Mouse (Mus musculus) C2C12 (cell line): ENCODE data around the gene Pnpla3. TPM values are rescaled to one million over a fixed set of nuclear protein-coding genes. Genes with fewer than 3 reads are reported as not detected.

Experiments used
- H3K27me3 ChIP-seq: one replicate; pipeline ENCODE4 v1.6.1; 2011; ENCODE audit not compliant: control insufficient read depth, insufficient read depth, insufficient read length
- H3K36me3 ChIP-seq: one replicate; pipeline ENCODE4 v1.6.1; 2011; ENCODE audit not compliant: control insufficient read depth, insufficient read depth
- H3K4me3 ChIP-seq: one replicate; pipeline ENCODE4 v1.5.1; 2011; ENCODE audit warnings: mild to moderate bottlenecking, control low read depth; ENCODE audit not compliant: poor library complexity, insufficient read depth, severe bottlenecking
- H3K79me2 ChIP-seq: one replicate; pipeline ENCODE4 v1.6.1; 2011; ENCODE audit not compliant: control insufficient read depth, insufficient read depth
- H3K79me3 ChIP-seq: one replicate; pipeline ENCODE4 v1.6.1; 2011; ENCODE audit warnings: low read depth, control low read depth
- H3ac ChIP-seq: one replicate; pipeline ENCODE3; 2011; ENCODE audit warnings: low read depth; ENCODE audit not compliant: control insufficient read depth, insufficient read length
- CEBPB ChIP-seq: IDR thresholded peaks from one replicate; pipeline ENCODE4 v1.6.1; 2011; ENCODE audit warnings: low read depth, mild to moderate bottlenecking, control low read depth, moderate library complexity
- CTCF ChIP-seq: IDR thresholded peaks from one replicate; pipeline ENCODE4 v1.5.1; 2011; ENCODE audit not compliant: control insufficient read depth, insufficient read depth, insufficient read length
- FOSL1 ChIP-seq: IDR thresholded peaks from one replicate; pipeline ENCODE4 v1.8.0; 2011; ENCODE audit warnings: mild to moderate bottlenecking, low read length; ENCODE audit not compliant: poor library complexity, insufficient read depth, severe bottlenecking
- MAX ChIP-seq: IDR thresholded peaks from one replicate; pipeline ENCODE4 v1.6.1; 2011; ENCODE audit warnings: mild to moderate bottlenecking, control low read depth
- MYOD1 ChIP-seq: IDR thresholded peaks from one replicate; pipeline ENCODE4 v1.6.1; 2011; ENCODE audit warnings: low read depth; ENCODE audit not compliant: control insufficient read depth, insufficient read length
- MYOG ChIP-seq: IDR thresholded peaks from one replicate; pipeline ENCODE4 v1.6.1; 2011; ENCODE audit not compliant: control insufficient read depth, insufficient read length; ENCODE audit errors: extremely low read depth
- USF1 ChIP-seq: IDR thresholded peaks from one replicate; pipeline ENCODE4 v1.6.1; 2011; ENCODE audit warnings: low read depth, mild to moderate bottlenecking, control low read depth, moderate library complexity
- long read RNA-seq, 2 experiments: library from polyadenylated mRNA; unstranded; transcript quantifications; one replicate each; pipeline ENCODE4 v2.0.0; 2019 to 2020
- polyA plus RNA-seq: library from polyadenylated mRNA; unstranded; fragments of >200 nt; fragmentation: generic; extraction: Trizol; gene quantifications from one replicate; pipeline ENCODE4 v1.2.1, GENCODE M21; 2012; ENCODE audit warnings: missing spikeins

The Pnpla3 gene
- not detected for polyA plus RNA-seq
- long read RNA-seq, experiment 1: 0 reads
- long read RNA-seq, experiment 2: 0 reads

GRCm38 (mm10) chr15:84167600-84167999 is at the start of gene Pnpla3:
Pnpla3 (plus strand) TSS chr15:84167837.
- no peaks in the 10 kb centered on the region for H3K79me3 ChIP-seq
- TF ChIP-seq CTCF: peak; percentile 35
- no peak for TF ChIP-seq MAX
- H3K36me3 ChIP-seq: no peaks in the 10 kb centered on the region
- peaks cover 37% of the 10 kb centered on the region for H3K27me3 ChIP-seq
- H3K4me3 ChIP-seq: no peak within 1 kb of the TSS
- H3K79me2 ChIP-seq: no peaks in the 10 kb centered on the region
- peak within 1 kb of the TSS; percentile 6 for H3ac ChIP-seq

DNA sequence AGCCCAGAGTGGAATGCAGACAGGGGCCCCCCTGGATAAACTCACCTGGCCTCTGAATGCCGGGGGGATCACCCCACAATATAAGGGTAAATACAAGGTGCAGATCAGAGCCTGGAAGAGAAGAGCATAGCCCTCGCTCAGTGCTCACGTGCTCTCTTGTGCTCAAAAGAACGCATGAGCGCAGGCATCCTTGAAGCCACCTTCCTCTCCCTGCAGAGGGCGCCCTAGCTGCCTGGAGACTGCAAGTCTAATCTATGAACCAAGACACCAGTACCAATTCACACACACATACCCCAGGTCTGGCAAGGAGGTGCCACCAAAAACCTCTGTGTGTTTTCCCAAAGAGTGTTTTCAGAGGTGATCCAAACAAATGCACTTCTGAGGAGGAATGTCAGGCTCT is 47.0 kb upstream of the Pnpla3 start:
- Histone ChIP-seq H3K79me2 (no peaks in the 10 kb centered on the region), H3ac (no peak overlapping the region), H3K36me3 (no peaks in the 10 kb centered on the region), H3K79me3 (no peaks in the 10 kb centered on the region), H3K4me3 (no peak overlapping the region), H3K27me3 (peaks cover 63% of the 10 kb centered on the region)
- TF ChIP-seq CEBPB: no peak
- no peak for TF ChIP-seq MYOG
- no peak for TF ChIP-seq CTCF
- no peak for TF ChIP-seq MAX
- no peak for TF ChIP-seq FOSL1
- TF ChIP-seq USF1: no peak
- TF ChIP-seq MYOD1: no peak

- Histone ChIP-seq H3K27me3 (peaks cover 67% of the 10 kb centered on the region), H3K79me3 (no peaks in the 10 kb centered on the region), H3K4me3 (no peak overlapping the region), H3K79me2 (no peaks in the 10 kb centered on the region), H3ac (no peak overlapping the region), H3K36me3 (no peaks in the 10 kb centered on the region)
- no peak for TF ChIP-seq MYOD1
- no peak for TF ChIP-seq CEBPB
- no peak for TF ChIP-seq MAX
- TF ChIP-seq USF1: no peak
- no peak for TF ChIP-seq FOSL1
- TF ChIP-seq CTCF: no peak
- TF ChIP-seq MYOG: no peak
Observed at GRCm38 (mm10) chr15:84121036-84121435, 46.6 kb upstream of the Pnpla3 start.

DNA sequence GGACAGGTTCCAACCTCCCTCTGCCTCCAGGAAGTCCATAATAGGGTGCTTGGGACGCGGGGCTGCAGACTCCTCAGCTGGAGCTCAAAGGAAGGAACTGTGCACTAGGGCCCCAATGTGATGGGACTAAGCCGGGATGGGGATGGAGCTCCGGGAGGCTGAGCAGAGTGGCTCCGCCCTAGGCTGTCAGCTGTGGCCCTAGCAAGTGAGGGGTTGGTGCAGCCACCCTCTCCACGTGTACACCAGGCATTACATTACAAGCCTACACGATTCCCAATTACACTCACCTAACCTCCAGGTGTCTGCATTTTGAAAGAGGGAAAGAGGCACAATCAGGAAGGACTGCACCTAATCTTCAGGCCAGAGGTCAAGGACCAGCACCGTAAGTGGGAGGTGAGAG is 44.6 kb upstream of the Pnpla3 start, which contains the start of gene Pnpla5:
Gene Pnpla5 (minus strand): TSS at position 101 of the 400 bp plus-strand sequence.
- H3K79me2 ChIP-seq: no peaks in the 10 kb centered on the region
- no peak within 1 kb of the TSS for H3ac ChIP-seq
- H3K79me3 ChIP-seq: no peaks in the 10 kb centered on the region
- no peaks in the 10 kb centered on the region for H3K36me3 ChIP-seq
- peaks cover 83% of the 10 kb centered on the region for H3K27me3 ChIP-seq
- no peak for TF ChIP-seq MYOD1
- no peak for TF ChIP-seq FOSL1
- no peak for TF ChIP-seq CTCF
- no peak for TF ChIP-seq MAX
- TF ChIP-seq USF1: no peak
- no peak for TF ChIP-seq MYOG
- no peak for TF ChIP-seq CEBPB
- H3K4me3 ChIP-seq: no peak within 1 kb of the TSS

DNA sequence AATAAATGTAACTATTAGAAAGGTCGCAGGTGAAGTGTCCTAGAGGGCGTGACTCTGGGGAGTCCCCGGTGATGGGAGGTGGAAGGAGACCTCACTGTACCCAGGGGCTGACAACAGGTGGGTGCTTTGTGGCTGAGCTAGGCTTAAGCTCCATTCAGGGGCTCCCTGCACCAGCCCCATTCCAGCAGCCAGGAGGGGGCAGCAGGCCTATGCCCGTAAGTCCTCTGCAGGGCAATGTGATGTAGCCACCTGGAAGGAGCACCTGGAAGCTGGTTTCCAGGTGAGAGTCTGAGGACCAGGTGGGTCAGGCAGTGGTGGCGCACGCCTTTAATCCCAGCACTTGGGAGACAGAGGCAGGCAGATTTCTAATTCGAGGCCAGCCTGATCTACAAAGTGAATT is 43.6 kb upstream of the Pnpla3 start:
- Histone ChIP-seq H3ac (no peak overlapping the region), H3K79me3 (no peaks in the 10 kb centered on the region), H3K27me3 (peaks cover 83% of the 10 kb centered on the region), H3K79me2 (no peaks in the 10 kb centered on the region), H3K36me3 (no peaks in the 10 kb centered on the region), H3K4me3 (no peak overlapping the region)
- TF ChIP-seq MAX (no peak), USF1 (no peak), MYOG (no peak), CEBPB (no peak), MYOD1 (no peak), CTCF (no peak), FOSL1 (no peak)

DNA sequence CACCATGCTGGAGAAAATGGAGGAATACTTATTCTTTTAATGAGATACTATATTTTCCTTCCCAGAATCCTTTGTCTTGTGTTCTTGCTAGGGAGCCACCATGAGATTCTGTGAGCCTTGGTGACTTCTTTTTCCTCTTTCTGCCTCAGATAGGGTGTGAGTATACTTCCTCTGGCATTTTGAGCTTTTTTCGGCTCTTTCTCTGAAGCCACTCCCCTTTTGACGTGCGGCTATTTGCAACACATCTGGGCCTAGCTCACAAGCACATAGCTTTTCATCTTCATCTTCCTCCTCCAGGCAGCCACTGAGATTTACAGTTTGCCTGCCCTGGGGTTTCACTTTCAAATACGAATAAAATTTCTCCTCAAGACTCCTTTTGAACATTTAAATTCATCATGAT is 41.2 kb upstream of the Pnpla3 start:
- H3K27me3 ChIP-seq: peaks cover 67% of the 10 kb centered on the region
- no peak overlapping the region for H3K4me3 ChIP-seq
- no peak for TF ChIP-seq CTCF
- no peak for TF ChIP-seq MYOG
- no peak for TF ChIP-seq MAX
- TF ChIP-seq USF1: no peak
- no peak for TF ChIP-seq MYOD1
- TF ChIP-seq FOSL1: no peak
- TF ChIP-seq CEBPB: no peak
- H3K36me3 ChIP-seq: no peaks in the 10 kb centered on the region
- no peaks in the 10 kb centered on the region for H3K79me2 ChIP-seq
- H3K79me3 ChIP-seq: no peaks in the 10 kb centered on the region
- no peak overlapping the region for H3ac ChIP-seq
